Mouse (Mus musculus) limb, embryonic 15.5 days (tissue): ENCODE measurements around the gene Cpz. TPM values are rescaled to one million over a fixed set of nuclear protein-coding genes. Genes with fewer than 3 reads are reported as not detected.

Experiments
- ATAC-seq: fragments of 200-750 bp; cut with Nextera tagmentation; 2 replicates; pipeline ENCODE4 v1.8.0; 2017; ENCODE audit warnings: low read depth, moderate TSS enrichment; ENCODE audit not compliant: insufficient number of reproducible peaks, low FRiP score, low TSS enrichment
- H3K27ac ChIP-seq: fragments of 300-500 bp; sonication (generic); 2 replicates; pipeline ENCODE4 v1.5.1; 2015; ENCODE audit warnings: moderate library complexity, mild to moderate bottlenecking, inconsistent platforms
- H3K27me3 ChIP-seq: fragments of 300-500 bp; sonication (generic); 2 replicates; pipeline ENCODE4 v1.6.1; 2015; ENCODE audit warnings: inconsistent platforms
- H3K36me3 ChIP-seq: fragments of 300-500 bp; sonication (generic); 2 replicates; pipeline ENCODE4 v1.6.1; 2015; ENCODE audit warnings: inconsistent platforms
- H3K4me1 ChIP-seq: fragments of 300-500 bp; sonication (generic); 2 replicates; pipeline ENCODE4 v1.6.1; 2015; ENCODE audit warnings: inconsistent platforms
- H3K4me2 ChIP-seq: fragments of 300-500 bp; sonication (generic); 2 replicates; pipeline ENCODE4 v1.6.1; 2015; ENCODE audit warnings: mild to moderate bottlenecking, inconsistent platforms
- H3K4me3 ChIP-seq: fragments of 300-500 bp; sonication (generic); 2 replicates; pipeline ENCODE4 v1.5.1; 2015; ENCODE audit warnings: mild to moderate bottlenecking, inconsistent platforms
- H3K9ac ChIP-seq: fragments of 300-500 bp; sonication (generic); 2 replicates; pipeline ENCODE4 v1.6.1; 2015; ENCODE audit warnings: inconsistent platforms
- H3K9me3 ChIP-seq: fragments of 300-500 bp; sonication (generic); 2 replicates; pipeline ENCODE4 v1.6.1; 2016; ENCODE audit warnings: inconsistent platforms
- WGBS: fragments of 180-500 bp; shearing (Covaris S2); methylation state at CpG from one replicate; pipeline ENCODE4 v1.1.7; 2015; 5-methylcytosine and 5-hydroxymethylcytosine counted together
- polyA plus RNA-seq: library from polyadenylated mRNA; unstranded; fragments of >200 nt; fragmentation: Nextera tagmentation; extraction: Ambion mirVana; gene quantifications from 2 replicates; pipeline ENCODE4 v1.2.1, GENCODE M21; 2015

Cpz gene
- polyA plus RNA-seq, 1 experiment from 2014 or later: 12.1 TPM

DNA sequence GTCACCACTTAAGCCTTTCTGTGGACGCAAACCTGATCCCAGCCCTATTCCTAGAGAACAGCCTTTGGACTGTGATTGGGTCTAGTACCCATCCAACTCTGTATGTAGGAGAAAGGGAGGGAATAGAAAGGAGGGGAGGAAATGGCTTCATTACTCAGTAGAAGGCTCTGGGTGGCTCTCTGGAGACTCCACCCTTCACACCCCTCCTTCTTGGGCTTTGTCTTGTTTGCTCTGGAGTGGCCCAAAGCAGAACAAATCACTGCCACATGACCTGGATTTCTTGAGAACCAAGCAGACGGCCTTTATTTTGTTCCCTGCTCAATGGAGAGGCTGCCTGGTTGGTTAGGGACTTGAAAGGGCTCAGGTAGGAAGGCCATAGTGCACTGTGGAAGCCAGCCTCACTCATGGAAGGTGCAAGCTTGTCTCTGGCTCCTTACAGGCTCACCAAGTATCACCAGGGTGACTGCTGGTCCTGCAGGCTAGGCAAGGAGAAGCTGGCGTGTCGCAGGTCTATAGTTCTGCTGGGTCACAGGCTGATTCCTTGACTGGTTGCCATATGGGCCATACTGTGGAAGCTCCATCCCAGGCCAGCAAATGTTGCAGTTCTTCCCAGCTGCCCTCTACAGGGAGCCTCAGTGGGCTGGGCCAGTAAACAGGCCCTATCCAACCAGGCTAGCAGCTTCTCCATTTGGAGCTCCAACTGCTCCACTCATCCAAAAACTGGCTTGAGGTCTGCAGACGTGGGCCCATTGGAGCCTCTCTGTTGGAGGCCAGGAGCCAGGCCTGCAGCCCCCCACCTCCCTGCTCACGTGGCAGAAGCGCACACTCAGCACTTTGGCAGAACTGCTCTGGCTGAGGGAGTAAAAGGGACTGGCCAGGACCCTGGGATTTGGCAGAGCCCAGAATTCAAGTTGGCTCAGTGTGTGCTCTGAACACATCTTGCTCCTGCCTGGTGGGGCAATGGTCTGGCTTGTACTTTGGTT is 26.6 kb upstream of the Cpz start:
- no peak overlapping the region for H3K4me3 ChIP-seq
- no peaks in the 10 kb centered on the region for H3K9me3 ChIP-seq
- peaks cover 13% of the 10 kb centered on the region for H3K4me1 ChIP-seq
- peaks cover 21% of the 10 kb centered on the region for H3K36me3 ChIP-seq
- no peak overlapping the region for H3K9ac ChIP-seq
- ATAC-seq: peak; percentile 79
- H3K27ac ChIP-seq: peak overlapping the region; percentile 61
- no peaks in the 10 kb centered on the region for H3K27me3 ChIP-seq
- WGBS: 41% methylated on average over 7 of the region's 7 CpGs
- H3K4me2 ChIP-seq: no peak overlapping the region

GRCm38 (mm10) chr5:35546127-35546526 is 20.6 kb upstream of the Cpz start:
- Histone ChIP-seq H3K27me3 (no peaks in the 10 kb centered on the region), H3K4me3 (no peak overlapping the region), H3K4me2 (no peak overlapping the region), H3K27ac (no peak overlapping the region), H3K36me3 (no peaks in the 10 kb centered on the region), H3K4me1 (no peaks in the 10 kb centered on the region), H3K9ac (no peak overlapping the region), H3K9me3 (no peaks in the 10 kb centered on the region)
- ATAC-seq: no peak

DNA sequence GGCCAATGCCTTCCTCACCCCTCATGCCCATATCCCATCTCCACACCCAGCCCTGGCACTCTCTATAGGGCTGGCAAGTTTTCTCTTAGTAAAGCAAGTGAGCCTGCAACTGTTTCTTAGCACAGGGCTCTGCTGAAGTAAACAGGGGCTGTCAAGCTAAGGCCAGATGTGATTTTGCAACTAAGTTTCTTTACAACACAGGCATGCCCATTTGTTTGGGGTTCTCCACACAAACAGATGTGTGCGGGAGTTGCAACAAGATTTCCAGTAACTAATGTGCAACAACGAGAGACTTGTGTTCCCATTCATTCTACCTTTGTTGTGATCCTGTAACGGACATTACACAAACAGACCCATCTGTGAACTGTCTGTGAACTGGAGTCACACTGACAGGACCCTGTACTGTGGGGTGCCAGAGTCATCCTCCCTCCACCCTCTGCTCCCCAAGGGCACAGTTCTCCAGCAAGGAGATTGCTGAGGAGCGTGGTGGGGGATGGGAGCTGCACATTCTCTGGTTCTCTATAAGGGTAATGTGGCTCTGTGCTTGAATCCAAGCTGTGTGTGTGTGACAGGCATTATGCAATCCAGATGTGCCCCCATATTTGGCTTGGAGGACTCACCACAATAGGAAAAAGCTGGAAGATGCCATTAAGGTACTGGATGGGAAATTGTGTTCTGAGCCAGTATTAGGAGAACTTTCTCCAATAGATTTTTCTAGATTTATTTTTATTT is 15.7 kb upstream of the Cpz start:
- no peaks in the 10 kb centered on the region for H3K36me3 ChIP-seq
- WGBS: 45% methylated on average over 4 of the region's 4 CpGs
- H3K27ac ChIP-seq: peak overlapping the region; percentile 58
- H3K4me1 ChIP-seq: peaks cover 6% of the 10 kb centered on the region; the same call in 1 of the 2 replicates
- H3K9ac ChIP-seq: no peak overlapping the region
- no peak overlapping the region for H3K4me3 ChIP-seq
- H3K4me2 ChIP-seq: no peak overlapping the region
- H3K27me3 ChIP-seq: no peaks in the 10 kb centered on the region
- H3K9me3 ChIP-seq: no peaks in the 10 kb centered on the region
- ATAC-seq: no peak

- Histone ChIP-seq H3K4me1 (peaks cover 6% of the 10 kb centered on the region; the same call in 1 of the 2 replicates), H3K9ac (no peak overlapping the region), H3K4me2 (no peak overlapping the region), H3K4me3 (no peak overlapping the region), H3K27me3 (peaks cover 2% of the 10 kb centered on the region; the same call in 1 of the 2 replicates), H3K27ac (peak overlapping the region; percentile 58), H3K36me3 (no peaks in the 10 kb centered on the region), H3K9me3 (no peaks in the 10 kb centered on the region)
- no peak for ATAC-seq
- 42% methylated on average over 5 of the region's 5 CpGs for WGBS
Observed at GRCm38 (mm10) chr5:35540555-35540954, 15.1 kb upstream of the Cpz start.

GRCm38 (mm10) chr5:35539576-35539975 is 14.1 kb upstream of the Cpz start:
- WGBS: 59% methylated on average over 4 of the region's 4 CpGs
- no peak overlapping the region for H3K9ac ChIP-seq
- H3K27me3 ChIP-seq: peaks cover 2% of the 10 kb centered on the region; the same call in 1 of the 2 replicates
- no peak for ATAC-seq
- no peaks in the 10 kb centered on the region for H3K36me3 ChIP-seq
- H3K9me3 ChIP-seq: no peaks in the 10 kb centered on the region
- H3K4me3 ChIP-seq: no peak overlapping the region
- H3K4me1 ChIP-seq: peaks cover 6% of the 10 kb centered on the region; the same call in 1 of the 2 replicates
- no peak overlapping the region for H3K4me2 ChIP-seq
- no peak overlapping the region for H3K27ac ChIP-seq

DNA sequence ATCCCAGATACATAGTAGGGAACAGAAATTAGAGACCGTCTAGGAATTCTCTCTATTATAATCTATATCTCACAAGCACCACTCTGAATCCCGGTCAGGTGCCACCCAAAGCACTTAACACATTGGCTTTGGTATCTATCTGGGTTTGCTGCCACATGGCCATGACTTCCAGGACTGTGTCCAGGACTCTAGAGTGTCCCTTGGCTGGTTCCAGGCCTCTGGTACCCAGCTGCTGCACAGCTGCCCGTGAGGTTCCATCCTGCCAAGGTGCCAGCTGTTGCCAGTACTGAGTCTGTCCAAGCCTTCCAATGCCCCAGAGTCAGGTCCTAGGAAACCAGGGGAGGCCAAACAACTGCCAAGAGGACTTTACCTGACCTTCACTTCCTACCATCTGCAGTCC is 12.5 kb upstream of the Cpz start:
- no peaks in the 10 kb centered on the region for H3K9me3 ChIP-seq
- H3K27me3 ChIP-seq: peaks cover 2% of the 10 kb centered on the region; the same call in 1 of the 2 replicates
- ATAC-seq: no peak
- no peak overlapping the region for H3K9ac ChIP-seq
- 80% methylated on average over 3 of the region's 3 CpGs for WGBS
- no peak overlapping the region for H3K27ac ChIP-seq
- H3K4me2 ChIP-seq: no peak overlapping the region
- H3K4me1 ChIP-seq: peaks cover 6% of the 10 kb centered on the region; the same call in 1 of the 2 replicates
- no peaks in the 10 kb centered on the region for H3K36me3 ChIP-seq
- H3K4me3 ChIP-seq: no peak overlapping the region

DNA sequence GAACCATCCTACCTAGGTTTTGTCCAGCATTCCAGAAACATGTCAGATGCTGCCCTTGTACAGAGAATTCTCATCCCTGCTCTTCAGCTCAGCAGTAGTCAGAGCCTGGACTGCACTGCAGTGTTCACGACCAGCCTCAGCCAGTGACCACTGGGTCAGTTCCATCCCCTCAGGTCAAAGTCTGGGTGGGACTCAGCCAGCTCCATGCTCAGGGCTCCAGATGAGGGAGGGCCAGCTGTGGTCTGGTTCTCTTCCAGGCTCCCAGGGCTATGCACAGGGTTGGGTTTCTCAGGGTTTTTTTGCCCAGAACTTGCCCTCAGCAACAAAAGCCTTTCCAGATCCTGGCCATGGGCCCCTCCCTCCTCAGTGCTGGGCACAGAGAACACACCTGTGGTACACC is 12.0 kb upstream of the Cpz start:
- H3K36me3 ChIP-seq: no peaks in the 10 kb centered on the region
- peaks cover 6% of the 10 kb centered on the region; the same call in 1 of the 2 replicates for H3K4me1 ChIP-seq
- no peak overlapping the region for H3K9ac ChIP-seq
- whole genome bisulfite sequencing: 54% methylated on average over 1 of the region's 1 CpGs
- H3K4me2 ChIP-seq: no peak overlapping the region
- H3K9me3 ChIP-seq: no peaks in the 10 kb centered on the region
- H3K4me3 ChIP-seq: no peak overlapping the region
- peaks cover 2% of the 10 kb centered on the region; the same call in 1 of the 2 replicates for H3K27me3 ChIP-seq
- no peak for ATAC-seq
- no peak overlapping the region for H3K27ac ChIP-seq

- no peak for ATAC-seq
- Histone ChIP-seq H3K4me3 (no peak overlapping the region), H3K27me3 (peaks cover 2% of the 10 kb centered on the region; the same call in 1 of the 2 replicates), H3K4me2 (no peak overlapping the region), H3K27ac (no peak overlapping the region), H3K4me1 (peaks cover 6% of the 10 kb centered on the region; the same call in 1 of the 2 replicates), H3K9ac (no peak overlapping the region), H3K36me3 (no peaks in the 10 kb centered on the region), H3K9me3 (no peaks in the 10 kb centered on the region)
- WGBS: 62% methylated on average over 3 of the region's 3 CpGs
Observed at GRCm38 (mm10) chr5:35536271-35536670, 10.8 kb upstream of the Cpz start.

DNA sequence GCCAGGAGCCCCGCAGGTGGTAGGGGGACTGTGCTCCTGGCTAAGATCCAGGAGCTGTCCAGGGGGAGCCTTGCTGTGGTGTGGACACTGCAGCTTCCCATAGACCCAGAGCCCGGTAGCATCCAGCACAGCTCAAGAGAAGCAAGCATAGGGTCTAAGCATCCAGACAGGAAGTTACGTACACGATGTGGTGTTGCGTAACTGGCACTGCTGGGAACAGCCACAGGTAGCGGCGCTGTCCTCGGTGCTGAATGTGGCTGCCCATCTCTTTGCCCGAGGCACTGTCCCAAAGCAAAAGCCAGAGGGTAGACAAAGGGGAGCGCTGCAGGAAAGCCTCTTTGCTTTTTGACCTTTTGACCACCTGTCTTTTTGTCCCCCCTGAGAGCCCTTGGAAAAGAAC is 6.1 kb upstream of the Cpz start:
- Histone ChIP-seq H3K4me3 (no peak overlapping the region), H3K4me1 (no peaks in the 10 kb centered on the region), H3K27ac (no peak overlapping the region), H3K9me3 (no peaks in the 10 kb centered on the region), H3K9ac (no peak overlapping the region), H3K36me3 (no peaks in the 10 kb centered on the region), H3K27me3 (peaks cover 2% of the 10 kb centered on the region), H3K4me2 (no peak overlapping the region)
- ATAC-seq: no peak
- WGBS: 11% methylated on average over 10 of the region's 10 CpGs

DNA sequence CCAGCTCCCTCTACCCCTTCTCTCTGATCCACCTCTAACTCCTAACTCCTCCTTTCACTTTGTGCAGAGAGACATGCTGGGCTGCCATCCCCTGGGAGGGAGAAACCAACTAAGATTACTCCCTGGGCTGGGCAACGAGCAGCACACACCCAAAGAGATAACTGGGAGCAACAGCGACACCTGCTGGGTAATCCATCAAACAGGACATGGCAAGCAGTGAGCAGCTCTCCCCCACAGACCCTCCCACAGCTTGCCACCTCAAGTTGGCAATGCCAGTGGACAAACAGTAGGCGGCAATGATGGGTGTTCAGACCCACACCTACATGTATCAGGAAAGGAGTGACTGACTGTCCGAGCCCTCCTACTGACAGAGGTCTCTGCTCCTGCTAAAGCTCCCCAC is 4.9 kb upstream of the Cpz start:
- 22% methylated on average over 4 of the region's 4 CpGs for WGBS
- Histone ChIP-seq H3K4me3 (no peak overlapping the region), H3K4me1 (peaks cover 9% of the 10 kb centered on the region), H3K9me3 (no peaks in the 10 kb centered on the region), H3K9ac (no peak overlapping the region), H3K27ac (no peak overlapping the region), H3K4me2 (no peak overlapping the region), H3K36me3 (no peaks in the 10 kb centered on the region), H3K27me3 (peaks cover 12% of the 10 kb centered on the region)
- ATAC-seq: no peak

DNA sequence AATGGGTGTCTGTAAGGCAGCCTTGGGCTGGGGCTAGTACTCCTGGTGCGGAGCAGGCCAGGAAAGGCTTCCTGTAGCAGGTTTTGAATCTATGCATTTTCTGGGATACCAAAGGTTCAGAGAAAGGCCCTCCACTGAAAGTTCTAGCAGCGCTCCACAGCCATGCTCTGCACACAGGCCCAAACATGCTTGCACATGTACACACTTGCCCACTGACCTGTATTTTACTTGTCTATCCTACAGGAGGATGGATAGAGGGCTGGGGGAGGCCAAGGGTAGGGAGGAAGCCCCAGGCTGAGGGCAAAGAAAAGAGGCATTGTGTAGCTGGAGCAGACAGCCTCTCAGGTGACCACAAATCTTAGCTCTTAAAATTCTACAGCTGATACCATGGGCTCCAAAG is 1.1 kb downstream of the Cpz start:
- peak overlapping the region; percentile 38 for H3K4me3 ChIP-seq
- H3K36me3 ChIP-seq: no peaks in the 10 kb centered on the region
- no peak overlapping the region for H3K27ac ChIP-seq
- H3K4me2 ChIP-seq: 0 out of 2 replicates have a peak overlapping the region, but pooled peaks have one; percentile 12
- no peaks in the 10 kb centered on the region for H3K9me3 ChIP-seq
- 60% methylated on average over 2 of the region's 2 CpGs for WGBS
- H3K9ac ChIP-seq: no peak overlapping the region
- H3K4me1 ChIP-seq: peaks cover 21% of the 10 kb centered on the region
- H3K27me3 ChIP-seq: peaks cover 47% of the 10 kb centered on the region
- no peak for ATAC-seq

- no peak for ATAC-seq
- no peak overlapping the region for H3K4me3 ChIP-seq
- no peak overlapping the region for H3K4me2 ChIP-seq
- no peak overlapping the region for H3K27ac ChIP-seq
- no peaks in the 10 kb centered on the region for H3K36me3 ChIP-seq
- no peaks in the 10 kb centered on the region for H3K9me3 ChIP-seq
- no peak overlapping the region for H3K9ac ChIP-seq
- 0% methylated on average over 5 of the region's 5 CpGs for WGBS
- H3K27me3 ChIP-seq: peaks cover 47% of the 10 kb centered on the region
- H3K4me1 ChIP-seq: peaks cover 21% of the 10 kb centered on the region
Observed at GRCm38 (mm10) chr5:35523735-35524134, 1.8 kb downstream of the Cpz start.
